ENCODE assay signal across 26 mouse cellular contexts in the genomic region with DNA sequence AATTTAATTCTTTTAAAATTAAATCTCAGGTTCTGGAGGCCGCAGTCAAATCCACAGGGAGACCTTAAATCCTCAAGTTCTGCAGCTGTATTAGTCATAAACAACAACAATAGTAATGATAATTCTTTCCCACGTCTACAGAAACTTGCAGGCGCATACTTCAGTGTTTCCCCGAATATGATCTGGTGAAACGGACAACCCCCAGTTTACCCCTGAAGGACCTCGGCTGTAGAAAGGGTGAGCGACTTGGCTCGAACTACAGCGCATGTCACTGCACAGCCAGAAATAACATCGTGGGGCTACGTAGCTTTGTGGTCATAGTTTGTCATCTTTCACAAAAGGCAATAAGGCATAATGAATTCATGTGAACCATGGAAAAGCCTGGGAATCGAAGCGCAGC.
A peak's percentile ranks its signal among the peaks of the same experiment; 100 is the strongest.
DNase-seq lines count a peak whose midpoint lies in the region; ATAC-seq and TF ChIP-seq lines count a peak whose summit lies in the region.
"Had no signal": no experiment of that assay in that cellular context is flagged by ENCODE, and none has a peak within 500 bp of the region (broad histone marks: within the 10 kb centered on the region; RNA-seq: fewer than 3 reads in every experiment).

No protein-coding gene starts in this region.

- no peaks in the 10 kb centered on the region for H3K4me1 ChIP-seq in kidney, postnatal 0 days (replicated peaks; ENCODE audit: insufficient read depth, low read length)
- H3K4me1 ChIP-seq in midbrain, embryonic 10.5 days: peaks cover 39% of the 10 kb centered on the region
- no peaks in the 10 kb centered on the region for H3K4me1 ChIP-seq in midbrain, postnatal 0 days (ENCODE audit: insufficient read depth, low read length)
- H3K4me1 ChIP-seq in limb, embryonic 14.5 days (ENCODE audit: control insufficient read depth, insufficient read depth, low read length): peaks cover 5% of the 10 kb centered on the region
- H3K4me1 ChIP-seq: heart, embryonic 10.5 days had no signal

- DNase-seq in kidney, postnatal 0 days (ENCODE audit: low spot score): peak; percentile 53
- no peak for DNase-seq in kidney, adult 18-20 months
- DNase-seq in midbrain, embryonic 10.5 days (ENCODE audit: low spot score): no peak
- no peak for DNase-seq in midbrain, postnatal 0 days (ENCODE audit: low spot score)
- DNase-seq in limb, embryonic 14.5 days (ENCODE audit: low spot score): peak; percentile 15
- DNase-seq in right cerebral cortex, adult 18-20 months: no peak
- DNase-seq: adrenal gland, adult 2 months; adrenal gland, postnatal 14 days; cerebellum, adult 11 months; cerebellum, adult 2 months; cerebellum, adult 9-11 months; cerebellum, postnatal 25 days; gastrocnemius, postnatal 10 days; gastrocnemius, postnatal 36 days; heart, adult 2 months; heart, postnatal 14 days; heart, postnatal 4 days had no signal

- H3K4me3 ChIP-seq in kidney, postnatal 0 days (replicated peaks; ENCODE audit: low read depth, low read length): no peak overlapping the region
- no peak overlapping the region for H3K4me3 ChIP-seq in midbrain, embryonic 10.5 days
- no peak overlapping the region for H3K4me3 ChIP-seq in midbrain, postnatal 0 days (ENCODE audit: low read depth, low read length)
- H3K4me3 ChIP-seq in limb, embryonic 14.5 days (replicated peaks; ENCODE audit: low read length): no peak overlapping the region
- H3K4me3 ChIP-seq: embryonic facial prominence, embryonic 12.5 days; embryonic facial prominence, embryonic 15.5 days; forebrain, embryonic 13.5 days; heart, adult 2 months; heart, embryonic 10.5 days; heart, embryonic 13.5 days; hindbrain, embryonic 13.5 days had no signal

- no peak for TF ChIP-seq CTCF in kidney, postnatal 0 days (IDR thresholded peaks at IDR 0.05; ENCODE audit: low read depth)
- no peak for TF ChIP-seq CTCF in midbrain, postnatal 0 days (IDR thresholded peaks at IDR 0.05)

- H3K9ac ChIP-seq in kidney, postnatal 0 days (ENCODE audit: low read depth, low read length): no peak overlapping the region
- no peak overlapping the region for H3K9ac ChIP-seq in midbrain, postnatal 0 days (replicated peaks; ENCODE audit: low read length, poor library complexity, severe bottlenecking)
- H3K9ac ChIP-seq in limb, embryonic 14.5 days (ENCODE audit: low read depth, low read length, severe bottlenecking): no peak overlapping the region
- H3K9ac ChIP-seq: embryonic facial prominence, embryonic 12.5 days; embryonic facial prominence, embryonic 15.5 days; forebrain, embryonic 13.5 days; heart, embryonic 13.5 days; hindbrain, embryonic 13.5 days had no signal

- ATAC-seq in kidney, postnatal 0 days (replicated peaks; ENCODE audit: low FRiP score, low read depth): no peak
- ATAC-seq in midbrain, postnatal 0 days (ENCODE audit: low FRiP score): no peak
- no peak; the same call in 1 of the 2 replicates for ATAC-seq in limb, embryonic 14.5 days (ENCODE audit: low FRiP score, low read depth)
- ATAC-seq: CD4-positive, CD25-positive, alpha-beta regulatory T cell, adult 4 months; forebrain, embryonic 13.5 days; forebrain, embryonic 16.5 days; hindbrain, embryonic 16.5 days had no signal

- WGBS in kidney, postnatal 0 days: 44% methylated on average over 13 of the region's 13 CpGs
- 89% methylated on average over 13 of the region's 13 CpGs for WGBS in midbrain, embryonic 10.5 days
- 71% methylated on average over 13 of the region's 13 CpGs for WGBS in midbrain, postnatal 0 days
- WGBS in limb, embryonic 14.5 days: 52% methylated on average over 13 of the region's 13 CpGs

- no peak for TF ChIP-seq POLR2A in limb, embryonic 14.5 days (IDR thresholded peaks at IDR 0.05; ENCODE audit: borderline replicate concordance, extremely low read depth, insufficient read depth, insufficient read length)

- no peaks in the 10 kb centered on the region for H3K36me3 ChIP-seq in kidney, postnatal 0 days (ENCODE audit: insufficient read depth, low read length)
- no peaks in the 10 kb centered on the region for H3K36me3 ChIP-seq in midbrain, embryonic 10.5 days
- no peaks in the 10 kb centered on the region for H3K36me3 ChIP-seq in midbrain, postnatal 0 days (ENCODE audit: insufficient read depth, low read length)
- H3K36me3 ChIP-seq in limb, embryonic 14.5 days (ENCODE audit: control insufficient read depth, insufficient read depth, low read length): no peaks in the 10 kb centered on the region
- H3K36me3 ChIP-seq: embryonic facial prominence, embryonic 12.5 days; embryonic facial prominence, embryonic 15.5 days; heart, embryonic 10.5 days; heart, embryonic 13.5 days; hindbrain, embryonic 13.5 days had no signal

- H3K4me2 ChIP-seq in kidney, postnatal 0 days (ENCODE audit: low read length): no peak overlapping the region
- H3K4me2 ChIP-seq in midbrain, postnatal 0 days (ENCODE audit: low read depth, low read length, poor library complexity, severe bottlenecking): no peak overlapping the region
- no peak overlapping the region for H3K4me2 ChIP-seq in limb, embryonic 14.5 days (replicated peaks; ENCODE audit: low read depth, low read length, severe bottlenecking)
- H3K4me2 ChIP-seq: embryonic facial prominence, embryonic 12.5 days; embryonic facial prominence, embryonic 15.5 days; forebrain, embryonic 13.5 days; heart, embryonic 13.5 days; hindbrain, embryonic 13.5 days had no signal

- no peaks in the 10 kb centered on the region for H3K27me3 ChIP-seq in kidney, postnatal 0 days (ENCODE audit: insufficient read depth, low read length)
- H3K27me3 ChIP-seq in midbrain, embryonic 10.5 days (ENCODE audit: low read depth, poor library complexity, severe bottlenecking): no peaks in the 10 kb centered on the region
- H3K27me3 ChIP-seq in midbrain, postnatal 0 days (ENCODE audit: insufficient read depth, low read length): no peaks in the 10 kb centered on the region
- peaks cover 4% of the 10 kb centered on the region; the same call in 1 of the 2 replicates for H3K27me3 ChIP-seq in limb, embryonic 14.5 days (ENCODE audit: control insufficient read depth, insufficient read depth, low read length)
- H3K27me3 ChIP-seq: embryonic facial prominence, embryonic 12.5 days; embryonic facial prominence, embryonic 15.5 days; forebrain, embryonic 13.5 days; heart, embryonic 13.5 days; hindbrain, embryonic 13.5 days had no signal

- H3K9me3 ChIP-seq in kidney, postnatal 0 days (replicated peaks; ENCODE audit: low read length): no peaks in the 10 kb centered on the region
- no peaks in the 10 kb centered on the region for H3K9me3 ChIP-seq in midbrain, embryonic 10.5 days (replicated peaks)
- no peaks in the 10 kb centered on the region for H3K9me3 ChIP-seq in midbrain, postnatal 0 days (ENCODE audit: low read length)
- no peaks in the 10 kb centered on the region for H3K9me3 ChIP-seq in limb, embryonic 14.5 days (ENCODE audit: control insufficient read depth, low read length)
- H3K9me3 ChIP-seq: embryonic facial prominence, embryonic 12.5 days; embryonic facial prominence, embryonic 15.5 days; forebrain, embryonic 13.5 days; heart, embryonic 10.5 days; heart, embryonic 13.5 days; hindbrain, embryonic 13.5 days had no signal

- no peak overlapping the region for H3K27ac ChIP-seq in kidney, postnatal 0 days
- H3K27ac ChIP-seq in midbrain, embryonic 10.5 days (replicated peaks): peak overlapping the region; percentile 39; the same call in 1 of the 2 replicates
- H3K27ac ChIP-seq in midbrain, postnatal 0 days (ENCODE audit: low read depth, low read length): no peak overlapping the region
- H3K27ac ChIP-seq in limb, embryonic 14.5 days (replicated peaks; ENCODE audit: low read depth, low read length): no peak overlapping the region
- H3K27ac ChIP-seq: embryonic facial prominence, embryonic 12.5 days; embryonic facial prominence, embryonic 15.5 days; forebrain, embryonic 13.5 days; heart, adult 2 months; heart, embryonic 10.5 days; heart, embryonic 13.5 days; hindbrain, embryonic 13.5 days had no signal

Comparison
In these comparisons a context has a peak if more than half of its experiments do, and no peak if none do; other contexts are left out.
1. DNase-seq: peak in kidney, postnatal 0 days (single experiment) and limb, embryonic 14.5 days (single experiment); none in kidney, adult 18-20 months (single experiment), midbrain, embryonic 10.5 days (single experiment), midbrain, postnatal 0 days (single experiment) and right cerebral cortex, adult 18-20 months (single experiment).